Mouse (Mus musculus) adipose tissue, adult 10 weeks (tissue): ENCODE data around the gene Zfp646. TPM values are rescaled to one million over a fixed set of nuclear protein-coding genes. Genes with fewer than 3 reads are reported as not detected.

Source experiments
- polyA plus RNA-seq: library from polyadenylated mRNA; stranded (reverse); fragments of 350-450 nt; fragmentation: Illumina TruSeq; extraction: RNeasy Lipid Tissue Mini Kit (QIAGEN cat#74804); gene quantifications from one replicate; pipeline ENCODE4 v1.2.3, GENCODE M21; 2014; ENCODE audit warnings: low read depth, low replicate concordance

The Zfp646 gene
- 22.6 TPM for polyA plus RNA-seq

GRCm38 (mm10) chr7:127876041-127876466, at the start of gene Zfp646:
Gene Zfp646 (plus strand): TSS chr7:127876221.

GRCm38 (mm10) chr7:127876467-127877348, 687 bp downstream of the Zfp646 start, which contains the start of gene Zfp668:
Gene Zfp668 (minus strand): TSS chr7:127876828.

GRCm38 (mm10) chr7:127890798-127891197, 14.8 kb downstream of the Zfp646 start, which contains the start of gene Prss53:
Gene Prss53 (minus strand): TSS chr7:127890970.

GRCm38 (mm10) chr7:127895442-127895841, 19.4 kb downstream of the Zfp646 start, which contains the start of the genes Gm21974 and Vkorc1:
Gene Gm21974 (minus strand): TSS chr7:127895454.
Gene Vkorc1 (minus strand): TSS chr7:127895617.

GRCm38 (mm10) chr7:127903971-127904796, 28.2 kb downstream of the Zfp646 start, which contains the start of gene Bckdk:
Gene Bckdk (plus strand): TSS chr7:127904082.

GRCm38 (mm10) chr7:127912190-127912871, 36.3 kb downstream of the Zfp646 start, which contains the start of gene Kat8:
Gene Kat8 (plus strand): TSS chr7:127912516.

GRCm38 (mm10) chr7:127929923-127930322, 53.9 kb downstream of the Zfp646 start, which contains the start of gene Prss8:
Gene Prss8 (minus strand): TSS chr7:127930104.

Other genes with a start within 250 kb of the Zfp646 start
- 26.6 TPM for gene Bcl7c, start 167.3 kb upstream of the Zfp646 start, polyA plus RNA-seq
- gene Ctf1, start 163.5 kb upstream of the Zfp646 start, polyA plus RNA-seq = 11.1 TPM
- gene Ctf2, start 144.1 kb upstream of the Zfp646 start, polyA plus RNA-seq = not detected
- gene Fbxl19, start 131.7 kb upstream of the Zfp646 start, polyA plus RNA-seq = 20.0 TPM
- gene Orai3, start 106.4 kb upstream of the Zfp646 start, polyA plus RNA-seq = 28.1 TPM
- gene Setd1a, start 99.6 kb upstream of the Zfp646 start, polyA plus RNA-seq = 21.7 TPM
- not detected for gene Gm49388, start 90.6 kb upstream of the Zfp646 start, polyA plus RNA-seq
- 98.2 TPM for gene Hsd3b7, start 75.6 kb upstream of the Zfp646 start, polyA plus RNA-seq
- gene Stx4a, start 51.9 kb upstream of the Zfp646 start, polyA plus RNA-seq = 96.8 TPM
- 20.3 TPM for gene Stx1b, start 51.7 kb upstream of the Zfp646 start, polyA plus RNA-seq
- 4.7 TPM for gene Zfp668, start 607 bp downstream of the Zfp646 start, polyA plus RNA-seq
- gene Prss53, start 14.7 kb downstream of the Zfp646 start, polyA plus RNA-seq = 1.4 TPM
- not detected for gene Gm21974, start 19.2 kb downstream of the Zfp646 start, polyA plus RNA-seq
- 119 TPM for gene Vkorc1, start 19.4 kb downstream of the Zfp646 start, polyA plus RNA-seq
- gene Bckdk, start 27.9 kb downstream of the Zfp646 start, polyA plus RNA-seq = 67.6 TPM
- gene Kat8, start 36.3 kb downstream of the Zfp646 start, polyA plus RNA-seq = 28.2 TPM
- 46.6 TPM for gene Prss8, start 53.9 kb downstream of the Zfp646 start, polyA plus RNA-seq
- 15.2 TPM for gene Prss36, start 70.5 kb downstream of the Zfp646 start, polyA plus RNA-seq
- 459 TPM for gene Fus, start 91.2 kb downstream of the Zfp646 start, polyA plus RNA-seq
- gene Pycard, start 117.6 kb downstream of the Zfp646 start, polyA plus RNA-seq = 32.7 TPM
- 0.87 TPM for gene Trim72, start 127.7 kb downstream of the Zfp646 start, polyA plus RNA-seq
- gene Itgam, start 186.4 kb downstream of the Zfp646 start, polyA plus RNA-seq = 13.7 TPM
- 0.06 TPM for gene Gm49368, start 186.5 kb downstream of the Zfp646 start, polyA plus RNA-seq